In genomic region chr2:34906861-34907604, GRCm38 (mm10) we compare ENCODE assay signal across 8 mouse cellular contexts. TPM values are rescaled to one million over a fixed set of nuclear protein-coding genes. Genes with fewer than 3 reads are reported as not detected.
DNase-seq lines count a peak whose midpoint lies in the region; ATAC-seq and TF ChIP-seq lines count a peak whose summit lies in the region.

No protein-coding gene starts in this region.

- no peaks in the 10 kb centered on the region for H3K9me3 ChIP-seq in hindbrain, embryonic 11.5 days (ENCODE audit: control insufficient read depth, low read length)
- H3K9me3 ChIP-seq in hindbrain, embryonic 14.5 days (ENCODE audit: control insufficient read depth, low read length), result no peaks in the 10 kb centered on the region
- H3K9me3 ChIP-seq in forebrain, embryonic 12.5 days, result no peaks in the 10 kb centered on the region

- no peak for ATAC-seq in hindbrain, embryonic 11.5 days (ENCODE audit: low FRiP score)
- ATAC-seq in hindbrain, embryonic 14.5 days (ENCODE audit: low FRiP score), result no peak
- no peak for ATAC-seq in forebrain, embryonic 12.5 days (ENCODE audit: low FRiP score)

- no peak overlapping the region for H3K9ac ChIP-seq in hindbrain, embryonic 11.5 days (ENCODE audit: low read depth, low read length)
- no peak overlapping the region for H3K9ac ChIP-seq in hindbrain, embryonic 14.5 days
- H3K9ac ChIP-seq in forebrain, embryonic 12.5 days, result no peak overlapping the region

- H3K4me2 ChIP-seq in hindbrain, embryonic 11.5 days (replicated peaks; ENCODE audit: low read depth, low read length), result no peak overlapping the region
- no peak overlapping the region for H3K4me2 ChIP-seq in hindbrain, embryonic 14.5 days (replicated peaks)
- H3K4me2 ChIP-seq in forebrain, embryonic 12.5 days, result no peak overlapping the region

- TF ChIP-seq POLR2A in bone marrow, adult 2 months (IDR thresholded peaks at IDR 0.05; ENCODE audit: borderline replicate concordance, control insufficient read depth, low read depth, low read length), result no peak

- no peaks in the 10 kb centered on the region for H3K36me3 ChIP-seq in hindbrain, embryonic 11.5 days (ENCODE audit: control insufficient read depth, insufficient read depth, low read length)
- H3K36me3 ChIP-seq in hindbrain, embryonic 14.5 days (replicated peaks; ENCODE audit: control insufficient read depth, insufficient read depth), result no peaks in the 10 kb centered on the region
- peaks cover 6% of the 10 kb centered on the region; the same call in 1 of the 2 replicates for H3K36me3 ChIP-seq in forebrain, embryonic 12.5 days (replicated peaks)

- intact Hi-C loops in heart, postnatal 25 days (cut with DNase I), result no loop called here

- no peak for TF ChIP-seq CTCF in bone marrow, adult 2 months (IDR thresholded peaks at IDR 0.05; ENCODE audit: control insufficient read depth, insufficient read depth, low read length)

- H3K27me3 ChIP-seq in hindbrain, embryonic 11.5 days (ENCODE audit: control insufficient read depth, insufficient read depth, low read length), result peaks cover 2% of the 10 kb centered on the region
- H3K27me3 ChIP-seq in hindbrain, embryonic 14.5 days (ENCODE audit: control insufficient read depth, insufficient read depth, low read length), result 0 out of 2 replicates have a peak, but pooled peaks cover 6% of the 10 kb centered on the region
- peaks cover 18% of the 10 kb centered on the region; the same call in 1 of the 2 replicates for H3K27me3 ChIP-seq in forebrain, embryonic 12.5 days

- DNase-seq in hindbrain, embryonic 11.5 days (ENCODE audit: low spot score), result peak; percentile 11
- no peak for DNase-seq in hindbrain, embryonic 14.5 days (ENCODE audit: low spot score)
- peak; percentile 55 for DNase-seq in A20 (ENCODE audit: low read depth, low spot score)
- peak; percentile 54 for DNase-seq in heart, postnatal 25 days (ENCODE audit: low spot score)
- peak; percentile 82 for DNase-seq in lung, postnatal 36 days
- peak; percentile 61 for DNase-seq in thymus, postnatal 14 days

- no peaks in the 10 kb centered on the region; the same call in 1 of the 2 replicates for H3K4me1 ChIP-seq in hindbrain, embryonic 11.5 days (replicated peaks; ENCODE audit: control insufficient read depth, insufficient read depth, low read length)
- no peaks in the 10 kb centered on the region for H3K4me1 ChIP-seq in hindbrain, embryonic 14.5 days (replicated peaks; ENCODE audit: control insufficient read depth, insufficient read depth, low read length)
- peaks cover 1% of the 10 kb centered on the region for H3K4me1 ChIP-seq in bone marrow, adult 2 months (ENCODE audit: control insufficient read depth, insufficient read depth, low read length)
- peaks cover 16% of the 10 kb centered on the region for H3K4me1 ChIP-seq in forebrain, embryonic 12.5 days

- 50% methylated on average over 12 of the region's 12 CpGs for WGBS in hindbrain, embryonic 11.5 days
- WGBS in hindbrain, embryonic 14.5 days, result 41% methylated on average over 12 of the region's 12 CpGs
- 38% methylated on average over 12 of the region's 12 CpGs for WGBS in bone marrow, adult 2 months
- WGBS in forebrain, embryonic 12.5 days, result 57% methylated on average over 12 of the region's 12 CpGs

- no peak overlapping the region for H3K27ac ChIP-seq in hindbrain, embryonic 11.5 days (ENCODE audit: low read depth, low read length)
- no peak overlapping the region for H3K27ac ChIP-seq in hindbrain, embryonic 14.5 days
- peak overlapping the region; percentile 60 for H3K27ac ChIP-seq in bone marrow, adult 2 months (ENCODE audit: control insufficient read depth, insufficient read depth, low read depth, low read length, poor library complexity)
- no peak overlapping the region for H3K27ac ChIP-seq in forebrain, embryonic 12.5 days

- H3K4me3 ChIP-seq in hindbrain, embryonic 11.5 days (ENCODE audit: low read depth, low read length), result no peak overlapping the region
- H3K4me3 ChIP-seq in hindbrain, embryonic 14.5 days (replicated peaks; ENCODE audit: low read length), result no peak overlapping the region
- H3K4me3 ChIP-seq in bone marrow, adult 2 months (replicated peaks; ENCODE audit: control insufficient read depth, low read depth, low read length), result no peak overlapping the region
- H3K4me3 ChIP-seq in forebrain, embryonic 12.5 days (replicated peaks), result no peak overlapping the region

RNA-seq across cellular contexts. Expression of gene Phf19, which starts 6.8 kb away (rescaled TPM):
- polyA plus RNA-seq in hindbrain, embryonic 11.5 days (2014; fragmentation: Nextera tagmentation; extraction: Ambion mirVana), result 1.7 and 2.3 TPM in 2 replicates
- 1.8 and 4.1 TPM in 2 replicates for polyA plus RNA-seq in hindbrain, embryonic 14.5 days (2014; fragmentation: Nextera tagmentation; extraction: Ambion mirVana)
- polyA plus RNA-seq in bone marrow, adult 2 months (2011; ENCODE audit: insufficient read depth, insufficient read length, low replicate concordance, missing spikeins), result 2.5 and 7.1 TPM in 2 replicates
- total RNA-seq in heart, postnatal 25 days (2021), result 1 to 10 TPM in 1 of 2 experiments, under 1 TPM in 1; 0.70 to 1.1 TPM
- 3.9 and 6.1 TPM in 2 replicates for polyA plus RNA-seq in forebrain, embryonic 12.5 days (2016; fragmentation: Nextera tagmentation; extraction: Ambion mirVana)

RNA-seq across cellular contexts. Expression of gene Psmd5, which starts 32.3 kb away (rescaled TPM):
- polyA plus RNA-seq in hindbrain, embryonic 11.5 days (2014; fragmentation: Nextera tagmentation; extraction: Ambion mirVana), result 118 TPM in 2 replicates
- polyA plus RNA-seq in hindbrain, embryonic 14.5 days (2014; fragmentation: Nextera tagmentation; extraction: Ambion mirVana), result 107 and 114 TPM in 2 replicates
- 30.3 TPM in 2 replicates for polyA plus RNA-seq in bone marrow, adult 2 months (2011; ENCODE audit: insufficient read depth, insufficient read length, low replicate concordance, missing spikeins)
- 10 to 100 TPM; 11.9 to 16.3 TPM for total RNA-seq in heart, postnatal 25 days (2021)
- polyA plus RNA-seq in forebrain, embryonic 12.5 days (2016; fragmentation: Nextera tagmentation; extraction: Ambion mirVana), result 97.9 and 110 TPM in 2 replicates

RNA-seq across cellular contexts. Expression of gene Cutal, which starts 32.8 kb away (rescaled TPM):
- polyA plus RNA-seq in hindbrain, embryonic 11.5 days (2014; fragmentation: Nextera tagmentation; extraction: Ambion mirVana), result not detected in 2 replicates
- 0.21 and 0.37 TPM in 2 replicates for polyA plus RNA-seq in hindbrain, embryonic 14.5 days (2014; fragmentation: Nextera tagmentation; extraction: Ambion mirVana)
- not detected in 2 replicates for polyA plus RNA-seq in bone marrow, adult 2 months (2011; ENCODE audit: insufficient read depth, insufficient read length, low replicate concordance, missing spikeins)
- total RNA-seq in heart, postnatal 25 days (2021), result under 1 TPM; 0.57 to 0.98 TPM
- polyA plus RNA-seq in forebrain, embryonic 12.5 days (2016; fragmentation: Nextera tagmentation; extraction: Ambion mirVana), result not detected in 2 replicates

RNA-seq across cellular contexts. Expression of gene Traf1, which starts 54.5 kb away (rescaled TPM):
- polyA plus RNA-seq in hindbrain, embryonic 11.5 days (2014; fragmentation: Nextera tagmentation; extraction: Ambion mirVana), result 0.28 and 0.40 TPM in 2 replicates
- polyA plus RNA-seq in hindbrain, embryonic 14.5 days (2014; fragmentation: Nextera tagmentation; extraction: Ambion mirVana), result 1.2 and 2.0 TPM in 2 replicates
- 6.7 and 9.8 TPM in 2 replicates for polyA plus RNA-seq in bone marrow, adult 2 months (2011; ENCODE audit: insufficient read depth, insufficient read length, low replicate concordance, missing spikeins)
- total RNA-seq in heart, postnatal 25 days (2021), result 1 to 10 TPM; 1.0 to 1.3 TPM
- 0.37 and 0.45 TPM in 2 replicates for polyA plus RNA-seq in forebrain, embryonic 12.5 days (2016; fragmentation: Nextera tagmentation; extraction: Ambion mirVana)
